Mouse (Mus musculus) megakaryocyte, adult 5-6 weeks (primary cell): Measurements from ENCODE around the gene Ccdc150. TPM values are rescaled to one million over a fixed set of nuclear protein-coding genes. Genes with fewer than 3 reads are reported as not detected.

ENCODE experiments used
- ATAC-seq: 2 replicates; pipeline ENCODE4 v1.8.0; 2016; ENCODE audit warnings: mild to moderate bottlenecking, inconsistent platforms; ENCODE audit not compliant: poor library complexity, severe bottlenecking
- total RNA-seq, 2 experiments: library from RNA; stranded (forward) in 1 of 2; stranded (reverse) in 1 of 2; fragments of 153-499, 151-499 nt in 1 of 2; fragments of 221-1000, 200-1000 nt in 1 of 2; gene quantifications; 2 replicates each; pipeline versions ENCODE4 v1.2.3 to v1.2.4; 2015 to 2017

Gene Ccdc150
- 0.40 and 0.75 TPM in 2 replicates for total RNA-seq (2015)
- total RNA-seq (2017): 0.33 TPM in 1 of 2 replicates, not detected in the other

DNA sequence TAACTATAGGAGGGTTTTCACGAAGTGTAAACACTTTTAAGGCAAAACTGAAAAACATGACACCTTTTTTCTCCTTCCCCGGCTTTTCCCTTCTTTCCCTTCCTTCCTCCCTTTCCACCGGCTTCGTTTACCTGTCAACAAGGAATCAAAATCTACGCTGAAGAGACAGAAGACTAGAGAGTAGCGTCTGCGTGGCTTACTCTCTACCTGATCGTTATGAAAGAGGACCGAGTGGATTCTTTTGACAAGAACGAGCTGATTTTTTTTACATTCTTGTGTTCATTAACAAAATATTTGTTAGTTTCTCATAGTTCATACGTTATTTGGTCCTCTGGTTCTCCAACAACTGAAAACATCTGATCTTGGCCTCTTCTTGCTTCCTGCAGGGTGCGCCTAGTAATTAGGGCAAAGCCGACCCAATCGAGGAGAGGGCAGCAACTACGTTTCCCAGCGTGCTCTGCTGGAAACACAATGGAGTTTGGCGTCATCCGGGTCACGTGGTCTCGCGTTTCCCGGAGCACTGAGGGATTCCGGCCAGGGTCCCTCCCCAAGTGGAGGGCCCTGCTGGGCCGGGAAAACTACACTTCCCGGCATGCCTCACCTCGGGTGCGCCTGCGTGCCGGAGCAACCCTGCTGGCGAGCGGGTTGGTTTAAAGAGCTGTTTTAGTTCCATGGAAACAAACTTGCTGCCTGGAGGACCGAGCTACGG is at the start of gene Ccdc150:
Gene Ccdc150, plus strand, starts transcription at position 526 of the 709 bp plus-strand sequence.
- peak; percentile 98 for ATAC-seq

DNA sequence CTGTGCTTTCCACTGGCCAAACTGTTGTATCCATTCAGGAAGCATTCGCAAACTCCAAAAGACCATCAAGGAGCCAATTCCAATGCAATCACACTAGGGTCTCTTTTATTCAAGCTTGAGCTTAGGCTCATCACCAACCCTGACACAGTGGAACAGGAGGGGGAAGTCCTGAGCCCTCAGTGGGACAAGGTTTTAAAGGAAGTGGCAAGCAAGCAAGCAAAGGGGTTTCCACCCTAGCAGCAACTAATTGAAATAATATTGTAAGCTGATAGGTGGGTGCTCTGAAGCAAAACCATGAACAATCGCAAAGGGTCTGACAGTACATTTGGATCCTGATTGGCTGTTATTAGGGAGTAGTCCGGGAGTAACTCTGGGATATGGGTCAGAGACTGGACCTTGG is 30.2 kb upstream of the Ccdc150 start:
- ATAC-seq: no peak

DNA sequence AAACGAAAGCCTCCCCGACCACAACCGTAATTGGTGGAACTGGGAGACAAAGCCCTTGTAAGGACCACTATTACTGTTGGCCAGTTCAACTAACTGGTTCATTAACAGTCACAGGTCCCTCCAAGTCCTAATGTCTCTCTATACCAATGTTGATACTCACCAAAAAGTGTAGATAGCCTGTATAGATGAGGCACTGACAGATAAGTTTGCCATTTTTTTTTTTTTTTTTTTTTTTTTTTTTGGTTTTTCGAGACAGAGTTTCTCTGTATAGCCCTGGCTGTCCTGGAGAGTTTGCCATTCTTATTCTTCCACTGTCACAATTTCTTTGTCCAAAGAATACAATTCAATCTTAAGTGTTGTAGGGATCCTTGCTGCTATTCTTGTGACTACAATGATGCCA is 7.8 kb upstream of the Ccdc150 start:
- no peak for ATAC-seq

DNA sequence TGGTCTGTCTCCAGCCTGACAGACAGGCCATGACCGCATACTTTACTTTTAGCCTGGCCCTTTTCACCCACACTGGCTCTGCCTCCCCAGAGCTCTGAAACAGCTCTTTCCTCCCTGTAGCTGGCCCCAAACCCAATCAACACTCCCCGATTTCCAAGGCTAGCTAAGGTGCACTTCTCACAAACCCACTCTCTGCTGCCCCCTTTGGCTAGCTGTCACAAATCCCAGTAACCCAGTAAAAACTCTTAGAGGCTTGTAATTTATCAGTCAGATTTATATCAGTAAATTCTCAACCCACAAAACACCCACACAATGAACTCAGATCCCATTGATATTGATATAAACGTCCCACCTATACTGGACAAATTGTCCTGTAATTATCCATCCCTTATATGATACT is 25.1 kb downstream of the Ccdc150 start:
- ATAC-seq: no peak

DNA sequence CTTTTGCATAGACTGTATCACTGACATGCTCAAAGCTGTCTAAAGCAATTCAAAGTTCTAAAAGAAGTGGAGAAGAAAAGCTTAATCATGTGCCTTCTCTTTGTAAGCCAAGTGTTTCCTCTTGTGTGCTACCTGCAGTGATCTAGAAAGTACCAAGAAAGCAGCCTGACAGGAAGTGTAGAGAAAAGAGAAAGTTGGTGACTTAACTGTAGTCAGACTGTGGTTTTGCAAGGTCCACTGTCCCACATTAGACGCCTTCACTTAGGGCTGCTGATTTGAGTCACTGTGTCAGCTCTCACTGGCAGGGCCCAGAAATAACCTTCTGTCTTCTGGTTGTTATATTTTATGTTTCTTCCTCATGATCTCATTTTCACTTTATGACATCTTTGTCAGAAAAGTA is 29.1 kb downstream of the Ccdc150 start:
- no peak for ATAC-seq

DNA sequence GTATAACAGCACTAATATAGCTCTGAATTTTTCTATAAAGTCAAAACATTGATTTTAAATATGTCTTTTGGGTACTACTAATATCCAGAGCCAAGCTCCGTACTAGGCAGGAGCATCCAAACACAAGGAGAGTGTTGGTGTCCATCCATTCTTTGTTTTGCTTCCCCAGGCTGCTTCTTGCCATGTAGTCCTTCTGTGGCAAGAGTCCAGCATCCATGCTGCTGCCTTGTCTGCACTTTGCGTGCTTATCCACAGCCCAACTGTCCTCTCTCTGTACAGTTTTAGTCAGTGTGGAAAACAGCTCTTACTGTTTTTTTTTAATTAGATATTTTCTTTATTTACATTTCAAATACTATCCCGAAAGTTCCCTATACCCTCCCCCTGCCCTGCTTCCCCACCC is 30.2 kb downstream of the Ccdc150 start:
- ATAC-seq: no peak

DNA sequence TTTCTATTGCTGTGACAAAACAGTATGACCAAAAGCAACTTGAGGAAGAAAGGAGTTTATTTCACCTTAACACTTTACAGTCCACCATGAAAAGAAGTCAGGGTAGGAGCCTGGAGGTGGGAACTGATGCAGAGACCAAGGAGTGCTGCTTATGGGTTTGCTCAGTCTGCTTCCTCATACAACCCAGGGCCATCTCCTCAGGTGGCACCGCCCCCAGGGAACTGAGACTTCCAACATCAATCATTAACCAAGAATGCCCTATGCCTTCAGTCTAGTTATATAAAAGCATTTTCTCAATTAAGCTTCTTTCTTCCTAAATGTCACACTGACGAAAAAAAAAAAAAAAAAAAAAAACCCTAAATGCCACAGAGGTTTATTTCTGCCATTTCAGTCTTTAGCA is 55.9 kb downstream of the Ccdc150 start:
- ATAC-seq: no peak

DNA sequence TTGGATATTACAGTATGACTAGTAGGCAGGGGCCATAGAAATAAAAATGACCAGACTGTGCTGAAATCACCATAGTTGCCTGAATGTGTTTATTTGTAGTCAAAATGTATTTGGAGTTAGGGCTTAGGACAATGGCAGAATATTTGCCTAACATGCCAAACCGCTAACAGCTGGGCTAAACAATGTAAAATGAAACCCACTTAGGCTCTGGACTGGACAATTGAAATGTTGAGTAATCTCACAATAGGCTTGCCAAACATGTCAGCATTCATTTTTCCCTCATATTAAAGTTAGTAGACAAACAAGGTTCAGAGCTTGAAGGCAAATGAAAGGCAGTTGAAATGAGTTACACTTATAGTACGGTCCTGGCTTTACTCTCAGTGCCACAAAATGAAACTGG is 76.2 kb downstream of the Ccdc150 start:
- no peak for ATAC-seq

DNA sequence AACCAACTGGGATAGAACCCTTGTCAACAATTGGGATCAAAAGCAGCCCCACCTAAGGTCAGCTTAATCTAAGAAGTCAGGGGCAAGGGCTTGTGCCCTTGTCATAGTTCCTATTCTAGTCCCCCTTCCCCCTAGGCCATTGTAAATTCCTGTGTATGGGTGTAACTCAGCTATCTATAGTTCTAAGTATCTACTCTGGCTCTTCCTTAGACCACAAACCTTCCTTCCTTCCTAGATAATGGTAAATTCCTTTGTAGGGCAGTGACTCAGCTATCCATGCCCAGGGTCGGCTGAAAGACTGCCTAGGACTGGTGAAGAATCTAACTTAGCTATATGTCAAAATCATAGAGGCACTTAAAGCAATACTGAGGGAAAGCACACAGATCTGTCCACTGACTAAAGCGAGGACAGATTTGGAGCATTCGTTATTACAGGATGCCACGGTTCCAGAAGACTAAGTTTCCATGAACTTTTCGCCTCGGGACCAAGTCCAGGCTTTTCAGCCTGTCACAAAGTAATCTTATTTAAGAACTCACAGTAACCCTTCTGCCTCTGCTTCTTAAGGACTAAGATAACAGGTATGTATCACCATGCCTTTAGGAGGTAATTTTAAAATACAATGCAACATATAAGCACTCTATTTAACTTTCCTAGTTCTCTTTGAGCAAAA is 77.5 kb downstream of the Ccdc150 start:
- no peak for ATAC-seq

DNA sequence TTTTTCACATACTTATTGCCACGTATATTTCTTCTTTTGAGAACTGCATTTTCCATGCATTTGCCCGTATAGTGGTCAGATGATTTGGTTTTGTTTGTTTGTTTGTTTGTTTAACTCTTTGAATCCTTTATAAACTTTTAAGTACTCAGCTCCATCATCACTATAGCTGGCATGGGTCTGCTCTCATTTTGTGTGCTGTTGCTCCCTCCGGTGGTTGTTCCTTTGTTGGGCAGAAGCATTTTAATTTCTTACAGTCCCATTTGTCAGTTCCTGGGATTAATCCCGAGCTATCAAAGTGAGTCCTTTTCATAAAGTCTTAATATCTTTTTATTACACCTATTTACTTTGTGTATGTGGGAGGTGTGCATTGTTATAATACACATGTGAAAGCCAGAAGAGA is 82.5 kb downstream of the Ccdc150 start:
- ATAC-seq: no peak

DNA sequence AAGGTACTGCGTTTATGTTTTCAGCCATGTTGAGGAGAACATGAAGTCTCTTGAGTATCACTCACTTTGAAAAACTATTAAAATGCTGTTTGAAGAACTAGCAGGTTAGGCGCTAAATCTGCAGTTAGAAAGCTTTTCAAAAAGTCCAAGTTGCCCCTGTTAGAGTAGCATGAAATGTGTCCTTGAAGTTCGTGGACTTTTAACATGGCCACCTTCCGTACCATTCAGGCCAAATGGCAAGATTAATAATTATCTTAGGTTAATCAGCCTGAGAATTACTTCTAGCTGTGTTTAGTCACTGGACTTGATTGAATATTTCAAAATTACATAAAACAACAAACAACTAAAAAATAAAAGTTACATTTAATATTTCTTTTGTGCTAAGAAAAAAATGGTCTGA is 104.3 kb downstream of the Ccdc150 start:
- ATAC-seq: no peak

DNA sequence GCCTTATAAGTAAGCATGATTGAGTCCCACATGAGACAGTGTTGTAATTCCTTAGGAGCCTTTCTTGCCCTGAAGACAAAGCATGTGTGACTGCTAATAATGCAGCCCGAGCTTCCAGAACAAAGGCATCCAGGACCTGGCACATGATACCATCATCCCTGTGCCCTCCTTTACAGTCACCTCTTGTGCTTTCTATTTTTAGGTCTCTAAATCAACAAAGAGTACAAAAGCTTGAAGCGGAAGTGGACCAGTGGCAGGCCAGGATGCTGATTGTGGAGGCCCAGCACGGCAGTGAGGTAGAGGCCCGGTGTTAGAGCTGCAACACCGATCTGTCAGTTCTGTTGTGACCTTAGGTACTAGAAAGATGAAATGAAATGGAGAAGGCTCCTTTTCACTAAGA is 105.0 kb downstream of the Ccdc150 start:
- no peak for ATAC-seq

DNA sequence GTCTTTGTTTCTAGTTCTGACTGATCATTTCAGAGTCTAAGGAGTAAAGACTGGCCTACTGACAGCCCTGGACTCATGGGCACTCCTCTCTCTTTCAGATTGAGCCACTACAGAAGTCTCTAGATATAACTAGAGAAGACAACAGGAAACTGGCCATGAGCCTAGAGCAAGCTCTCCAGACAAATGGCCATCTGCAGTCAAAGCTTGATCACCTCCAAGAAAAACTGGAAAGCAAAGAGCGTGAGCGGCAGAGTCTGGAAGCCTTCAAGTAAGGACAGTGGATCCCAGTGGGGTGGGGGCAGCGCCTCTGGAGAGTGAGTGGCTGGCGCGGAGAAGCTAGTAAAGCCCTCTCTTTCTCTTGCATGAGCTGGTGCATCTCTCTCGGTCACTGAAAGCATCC is 106.1 kb downstream of the Ccdc150 start:
- no peak for ATAC-seq

DNA sequence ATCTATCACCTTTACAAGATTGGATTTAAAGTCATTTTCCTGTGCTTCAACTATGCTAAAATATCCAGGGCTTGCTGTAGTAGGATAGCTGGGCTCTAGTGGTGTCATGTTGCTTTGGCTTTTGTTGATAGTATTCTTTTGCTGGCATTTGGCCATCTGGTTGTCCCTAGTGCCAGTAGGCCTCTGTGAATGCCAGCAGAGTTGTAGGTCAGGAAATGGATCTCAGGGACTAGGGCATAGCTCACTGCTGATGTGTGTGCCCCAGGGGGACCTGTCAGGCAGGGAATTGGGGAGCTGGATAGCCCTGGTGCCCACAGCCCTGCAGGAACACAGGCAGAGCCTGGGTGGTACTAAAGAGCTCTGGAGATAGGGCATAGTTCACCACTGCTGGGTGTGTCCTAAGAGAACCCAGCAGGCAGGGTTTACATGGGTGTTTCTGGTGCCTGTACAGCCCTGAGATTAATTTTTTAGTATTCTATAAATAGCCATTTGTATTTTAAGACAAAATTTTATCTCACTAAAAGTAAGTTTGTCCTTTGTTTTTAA is 127.1 kb downstream of the Ccdc150 start:
- no peak for ATAC-seq

DNA sequence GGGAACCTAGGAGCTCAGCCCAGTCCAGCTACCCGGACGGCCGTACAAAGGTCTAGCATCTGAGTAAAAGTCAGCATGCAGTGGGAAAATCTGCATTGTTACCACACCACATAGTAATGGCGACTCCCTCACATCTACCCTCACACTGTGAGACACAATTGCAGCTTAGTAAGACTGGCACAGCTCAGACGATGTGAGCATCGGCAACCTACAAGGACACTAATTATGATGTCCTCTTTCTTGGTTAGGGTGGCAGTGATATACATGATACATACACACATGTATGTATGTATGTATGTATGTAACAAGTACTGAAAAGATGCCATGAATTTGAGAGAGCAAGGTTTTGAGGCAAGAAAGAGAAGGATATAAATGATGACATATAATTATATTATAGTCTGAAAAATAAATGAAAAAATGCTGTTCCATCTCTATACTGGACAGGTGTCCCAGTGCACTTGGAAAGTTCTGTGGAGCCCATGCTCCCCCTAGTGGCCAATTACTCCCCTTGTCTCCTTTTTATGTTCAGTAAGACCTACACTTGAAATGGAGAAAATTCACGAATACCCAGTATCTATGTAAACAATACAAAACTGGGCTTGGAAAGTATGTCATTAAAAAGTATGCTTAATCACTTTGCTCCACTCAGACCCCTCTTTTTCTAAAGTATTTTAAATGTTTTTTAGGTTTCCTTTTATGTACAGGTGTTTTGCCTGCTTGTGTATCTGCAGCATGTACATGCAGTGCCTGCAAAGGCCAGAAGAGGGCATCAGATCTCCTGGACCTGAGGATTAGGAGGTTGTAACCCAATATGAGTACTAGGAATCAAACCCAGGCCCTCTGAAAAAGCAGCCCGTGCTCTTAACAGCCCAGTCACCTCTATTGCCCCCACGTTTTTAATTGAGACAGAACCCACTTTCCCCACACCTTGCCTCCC is 130.8 kb downstream of the Ccdc150 start:
- no peak for ATAC-seq

DNA sequence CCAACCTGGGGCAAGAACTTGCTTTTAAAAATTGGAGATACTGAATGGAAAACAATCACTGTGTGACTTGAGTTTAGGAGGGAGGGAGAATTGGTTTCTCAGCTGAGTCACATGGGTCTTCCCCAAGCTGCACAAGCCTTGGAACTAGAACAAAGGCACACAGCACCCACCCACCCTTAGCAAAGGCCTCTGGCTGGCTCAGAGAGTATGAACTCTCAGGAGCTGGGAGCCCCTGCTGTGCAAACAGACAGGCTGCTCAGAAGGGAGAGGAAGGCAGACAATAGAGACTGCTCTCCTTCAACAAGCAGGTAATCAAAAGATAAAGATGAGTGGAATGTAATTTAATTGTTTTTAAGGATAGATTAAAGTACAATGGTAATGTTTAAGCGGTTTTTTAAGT is 133.7 kb downstream of the Ccdc150 start:
- ATAC-seq: no peak

DNA sequence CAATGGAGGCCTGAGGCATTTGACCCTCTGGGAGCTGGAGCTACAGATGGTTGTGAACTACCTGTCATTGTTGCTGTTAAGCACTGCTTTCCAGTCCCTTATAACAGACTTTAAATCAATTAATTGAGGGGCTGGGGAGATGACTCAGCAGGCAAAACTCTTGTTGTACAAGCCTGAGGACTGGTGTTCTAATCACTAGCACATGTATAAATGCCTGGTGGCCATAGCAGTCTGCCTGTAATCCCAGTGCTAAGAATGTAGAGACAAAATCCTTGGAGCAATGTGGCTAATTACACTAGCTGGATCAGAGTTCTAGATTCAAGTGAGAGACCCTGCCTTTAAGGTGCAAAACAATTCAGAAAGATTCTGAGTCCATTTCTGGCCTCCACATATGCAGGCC is 152.3 kb downstream of the Ccdc150 start:
- ATAC-seq: no peak
